Mouse (Mus musculus) midbrain, postnatal 0 days (tissue): ENCODE data around the gene Tll2. TPM values are rescaled to one million over a fixed set of nuclear protein-coding genes. Genes with fewer than 3 reads are reported as not detected.

Experiments used
- ATAC-seq: fragments of 200-750 bp; cut with Nextera tagmentation; 2 replicates; pipeline ENCODE4 v1.8.0; 2017; ENCODE audit warnings: moderate number of reproducible peaks, mild to moderate bottlenecking, moderate TSS enrichment, moderate library complexity; ENCODE audit not compliant: low FRiP score
- DNase-seq: peaks from one replicate; pipeline ENCODE4 v3.0.0-alpha.2; 2015; ENCODE audit warnings: low spot score
- H3K27ac ChIP-seq: fragments of 300-500 bp; sonication (generic); 2 replicates; pipeline ENCODE4 v1.5.1; 2014; ENCODE audit warnings: low read depth, mild to moderate bottlenecking, low read length, mixed read lengths
- H3K27me3 ChIP-seq: fragments of 300-500 bp; sonication (generic); 2 replicates; pipeline ENCODE4 v1.6.1; 2014; ENCODE audit warnings: low read length, control low read depth, mixed read lengths; ENCODE audit not compliant: insufficient read depth
- H3K36me3 ChIP-seq: fragments of 300-500 bp; sonication (generic); 2 replicates; pipeline ENCODE4 v1.6.1; 2014; ENCODE audit warnings: low read length, control low read depth, mixed read lengths; ENCODE audit not compliant: insufficient read depth
- H3K4me1 ChIP-seq: fragments of 300-500 bp; sonication (generic); 2 replicates; pipeline ENCODE4 v1.6.1; 2014; ENCODE audit warnings: mild to moderate bottlenecking, control low read depth, antibody characterized with exemption, low read length, mixed read lengths; ENCODE audit not compliant: insufficient read depth
- H3K4me2 ChIP-seq: fragments of 300-500 bp; sonication (generic); 2 replicates; pipeline ENCODE4 v1.6.1; 2014; ENCODE audit warnings: low read depth, mild to moderate bottlenecking, low read length, mixed read lengths; ENCODE audit not compliant: poor library complexity, severe bottlenecking
- H3K4me3 ChIP-seq: fragments of 300-500 bp; sonication (generic); 2 replicates; pipeline ENCODE4 v1.5.1; 2014; ENCODE audit warnings: low read depth, mild to moderate bottlenecking, low read length, moderate library complexity
- H3K9ac ChIP-seq: fragments of 300-500 bp; sonication (generic); replicated peaks from 2 replicates; pipeline ENCODE4 v1.6.1; 2014; ENCODE audit warnings: mild to moderate bottlenecking, low read length, moderate library complexity, mixed read lengths; ENCODE audit not compliant: poor library complexity, severe bottlenecking
- H3K9me3 ChIP-seq: fragments of 300-500 bp; sonication (generic); 2 replicates; pipeline ENCODE4 v1.6.1; 2016; ENCODE audit warnings: low read length, control low read depth
- CTCF ChIP-seq: IDR thresholded peaks from 2 replicates; pipeline ENCODE4 v1.5.1; 2016; ENCODE audit warnings: antibody characterized with exemption, mild to moderate bottlenecking
- WGBS: fragments of 180-500 bp; shearing (Covaris S2); extraction: QIAGEN DNeasy Blood & Tissue Kit; methylation state at CpG from one replicate; pipeline ENCODE4 v1.1.7; 2014; 5-methylcytosine and 5-hydroxymethylcytosine counted together
- polyA plus RNA-seq: library from polyadenylated mRNA; unstranded; fragments of >200 nt; fragmentation: Nextera tagmentation; extraction: Ambion mirVana; gene quantifications from 2 replicates; pipeline ENCODE4 v1.2.1, GENCODE M21; 2015
- total RNA-seq: library from RNA; depleted of rRNA; stranded (reverse); fragments of >200 nt; gene quantifications from 2 replicates; pipeline ENCODE4 v1.2.3, GENCODE M21; 2014; rRNA removed

The Tll2 gene
- total RNA-seq, result 0.71 and 1.2 TPM in 2 replicates
- polyA plus RNA-seq, result 0.48 and 0.56 TPM in 2 replicates

DNA sequence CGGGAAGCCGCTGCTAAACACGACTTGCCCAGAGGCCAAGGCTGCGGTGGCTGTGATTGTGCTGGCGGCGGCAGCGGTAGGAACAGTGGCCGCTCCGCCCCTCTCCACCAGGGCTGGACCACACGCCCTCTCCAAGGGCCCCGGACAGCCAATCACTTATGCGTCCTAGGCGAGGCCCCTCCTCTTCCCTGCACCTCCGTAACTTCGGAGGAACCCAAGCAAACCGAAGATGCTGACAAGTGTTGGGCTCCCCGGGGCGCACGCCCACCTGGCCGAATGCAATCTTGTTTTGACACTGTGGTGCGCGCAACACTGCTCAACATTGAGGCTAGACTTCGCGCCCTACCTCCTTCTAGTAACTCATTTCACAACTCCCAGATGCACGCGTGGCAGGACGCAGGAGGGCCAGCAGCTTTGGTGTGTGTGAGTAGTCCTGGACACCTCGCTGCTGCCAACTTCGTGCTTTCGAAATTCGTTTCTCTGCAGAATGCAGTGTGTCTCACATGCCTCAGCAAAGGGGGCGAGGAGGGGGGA, at the start of gene Tll2:
Gene Tll2 (minus strand): TSS at position 25 of the 534 bp plus-strand sequence.
- peaks cover 5% of the 10 kb centered on the region; the same call in 1 of the 2 replicates for H3K36me3 ChIP-seq
- peak within 1 kb of the TSS; percentile 44 for H3K4me3 ChIP-seq
- no peaks in the 10 kb centered on the region for H3K9me3 ChIP-seq
- H3K27ac ChIP-seq, result no peak within 1 kb of the TSS
- ATAC-seq (peak; percentile 73), DNase-seq (peak; percentile 61)
- TF ChIP-seq CTCF, result no peak
- WGBS, result 2% methylated on average over 32 of the region's 32 CpGs
- peaks cover 35% of the 10 kb centered on the region for H3K27me3 ChIP-seq
- no peaks in the 10 kb centered on the region for H3K4me1 ChIP-seq
- peak within 1 kb of the TSS; percentile 94 for H3K4me2 ChIP-seq
- peak within 1 kb of the TSS; percentile 52 for H3K9ac ChIP-seq

DNA sequence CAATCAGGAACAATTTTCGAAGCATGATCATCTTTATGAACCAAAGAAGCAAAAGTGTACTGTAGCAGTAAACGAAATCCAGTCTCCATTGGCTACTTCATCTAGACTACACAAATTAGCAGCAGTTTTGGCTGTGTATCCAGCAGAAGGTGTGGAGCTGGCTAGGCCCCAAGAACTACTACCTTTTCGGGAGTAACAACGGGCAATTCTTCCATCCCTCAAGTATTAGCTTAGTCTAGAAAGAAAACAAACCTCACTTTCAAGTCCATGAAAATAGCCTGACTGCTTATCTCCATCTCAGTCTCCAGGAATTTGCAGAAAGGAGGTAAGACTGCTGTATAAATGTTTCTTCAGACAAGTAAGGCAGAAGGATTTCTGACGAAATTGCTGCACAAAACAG, 47.9 kb upstream of the Tll2 start:
- WGBS, result 85% methylated on average over 5 of the region's 5 CpGs
- no peaks in the 10 kb centered on the region for H3K9me3 ChIP-seq
- H3K4me1 ChIP-seq, result no peaks in the 10 kb centered on the region
- no peak for TF ChIP-seq CTCF
- no peaks in the 10 kb centered on the region for H3K27me3 ChIP-seq
- H3K4me3 ChIP-seq, result no peak overlapping the region
- DNase-seq (no peak), ATAC-seq (no peak)
- no peak overlapping the region for H3K9ac ChIP-seq
- no peak overlapping the region for H3K27ac ChIP-seq
- no peaks in the 10 kb centered on the region for H3K36me3 ChIP-seq
- H3K4me2 ChIP-seq, result no peak overlapping the region

DNA sequence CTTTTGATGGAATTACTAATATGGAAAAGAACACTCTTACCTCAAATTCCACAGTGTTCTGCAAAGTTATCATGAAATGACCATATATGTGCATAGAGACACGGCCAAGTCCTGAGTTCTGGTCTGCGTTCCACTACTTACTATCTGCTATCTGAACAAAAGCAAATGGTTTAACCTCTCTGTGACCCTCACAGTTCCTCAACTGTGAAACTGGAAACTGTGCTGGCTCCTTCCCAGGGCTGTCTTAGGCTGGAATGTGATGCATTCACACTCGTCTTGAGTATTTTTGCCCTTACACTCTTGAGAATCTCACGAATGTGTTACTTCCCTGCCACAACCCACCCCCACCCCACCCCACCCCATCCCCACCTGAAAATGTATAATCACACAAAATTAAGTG, 42.3 kb upstream of the Tll2 start:
- Histone ChIP-seq H3K36me3 (no peaks in the 10 kb centered on the region; the same call in 1 of the 2 replicates), H3K27ac (no peak overlapping the region), H3K9me3 (no peaks in the 10 kb centered on the region), H3K4me1 (no peaks in the 10 kb centered on the region), H3K4me3 (no peak overlapping the region), H3K9ac (no peak overlapping the region), H3K4me2 (no peak overlapping the region), H3K27me3 (no peaks in the 10 kb centered on the region)
- no peak for TF ChIP-seq CTCF
- no peak for ATAC-seq
- 82% methylated on average over 4 of the region's 4 CpGs for WGBS
- DNase-seq, result no peak

DNA sequence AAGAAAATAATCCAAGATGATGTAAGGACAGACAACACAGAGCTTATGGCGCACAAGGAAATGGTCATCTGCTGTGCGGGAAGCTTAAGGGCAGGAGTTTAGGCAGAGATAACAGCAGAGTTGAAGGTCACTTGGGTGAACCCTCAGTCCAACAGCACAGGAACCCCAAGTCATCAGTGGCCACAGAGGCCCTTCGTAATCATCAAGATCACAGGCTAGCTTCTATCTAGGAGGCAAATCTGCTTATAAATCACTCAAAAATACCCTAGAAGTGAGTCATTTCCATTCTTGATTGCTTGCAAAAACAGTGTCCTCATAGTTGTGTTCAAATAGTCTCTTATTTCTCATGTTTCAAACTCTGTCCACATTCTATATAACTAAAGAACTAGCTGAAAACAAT, 41.6 kb upstream of the Tll2 start:
- no peaks in the 10 kb centered on the region for H3K4me1 ChIP-seq
- H3K27ac ChIP-seq, result no peak overlapping the region
- no peak overlapping the region for H3K4me3 ChIP-seq
- no peak for ATAC-seq
- H3K4me2 ChIP-seq, result no peak overlapping the region
- WGBS, result 93% methylated on average over 3 of the region's 3 CpGs
- no peak overlapping the region for H3K9ac ChIP-seq
- H3K36me3 ChIP-seq, result no peaks in the 10 kb centered on the region; the same call in 1 of the 2 replicates
- no peaks in the 10 kb centered on the region for H3K27me3 ChIP-seq
- DNase-seq, result no peak
- no peaks in the 10 kb centered on the region for H3K9me3 ChIP-seq
- TF ChIP-seq CTCF, result no peak

DNA sequence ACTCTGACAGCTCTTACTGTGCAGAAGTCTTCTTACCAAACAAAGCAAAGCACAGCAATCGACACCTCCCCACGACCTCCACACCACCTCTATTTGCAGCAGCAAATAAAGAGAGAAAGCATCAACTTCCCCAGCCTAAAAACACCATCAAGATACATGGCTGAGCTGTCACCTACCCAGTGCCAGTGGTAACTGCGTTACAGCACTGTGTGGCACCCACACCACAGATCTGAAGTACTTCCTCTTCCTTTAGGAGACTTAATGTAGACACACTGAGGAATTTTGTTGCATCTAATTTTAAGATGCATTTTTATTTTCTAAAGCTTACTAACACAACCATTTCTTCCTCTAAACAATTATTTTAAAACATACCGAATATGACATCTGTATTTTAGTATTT, 39.6 kb upstream of the Tll2 start:
- peaks cover 12% of the 10 kb centered on the region for H3K36me3 ChIP-seq
- H3K9ac ChIP-seq, result no peak overlapping the region
- no peak for ATAC-seq
- TF ChIP-seq CTCF, result no peak
- no peaks in the 10 kb centered on the region for H3K27me3 ChIP-seq
- H3K9me3 ChIP-seq, result no peaks in the 10 kb centered on the region
- WGBS, result 83% methylated on average over 4 of the region's 4 CpGs
- H3K4me1 ChIP-seq, result no peaks in the 10 kb centered on the region
- no peak overlapping the region for H3K4me2 ChIP-seq
- no peak for DNase-seq
- no peak overlapping the region for H3K4me3 ChIP-seq
- H3K27ac ChIP-seq, result no peak overlapping the region

DNA sequence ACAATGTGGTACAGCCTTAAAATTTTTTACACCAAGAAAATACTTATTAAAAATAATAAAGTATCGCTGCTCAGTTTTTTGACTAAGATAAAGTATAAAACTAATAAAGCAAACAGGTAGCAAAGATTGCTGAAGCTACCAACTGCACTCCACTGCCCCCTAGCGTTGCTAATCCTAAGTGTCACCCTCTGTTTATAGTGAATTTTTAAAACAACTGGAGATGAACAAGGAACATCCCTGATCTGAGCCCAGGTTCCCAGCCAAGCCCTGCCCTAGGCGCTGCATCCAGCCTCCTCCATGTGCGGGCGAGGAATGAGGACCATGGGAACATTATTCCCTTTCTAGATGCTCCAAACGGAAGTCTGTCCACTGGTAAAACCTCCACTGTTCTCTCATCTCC, 37.9 kb upstream of the Tll2 start:
- 59% methylated on average over 6 of the region's 6 CpGs for WGBS
- ATAC-seq, result no peak
- peak; percentile 82 for TF ChIP-seq CTCF

More for the DNA sequence above, 37.9 kb upstream of the Tll2 start:
- H3K4me2 ChIP-seq, result no peak overlapping the region
- H3K27me3 ChIP-seq, result no peaks in the 10 kb centered on the region
- peaks cover 16% of the 10 kb centered on the region for H3K36me3 ChIP-seq
- H3K9me3 ChIP-seq, result no peaks in the 10 kb centered on the region
- no peak overlapping the region for H3K4me3 ChIP-seq
- H3K9ac ChIP-seq, result no peak overlapping the region
- H3K4me1 ChIP-seq, result no peaks in the 10 kb centered on the region
- no peak overlapping the region for H3K27ac ChIP-seq
- DNase-seq, result peak; percentile 66
